Mouse (Mus musculus) MEL (cell line): ENCODE data around the gene Slc28a3. TPM values are rescaled to one million over a fixed set of nuclear protein-coding genes. Genes with fewer than 3 reads are reported as not detected.

Source experiments
- DNase-seq: peaks from one replicate; pipeline ENCODE4 v3.0.0; 2011; ENCODE audit warnings: low read depth, low spot score
- H3K27ac ChIP-seq: 2 replicates; pipeline ENCODE4 v1.5.1; 2012; ENCODE audit warnings: low read depth, mild to moderate bottlenecking, control low read depth, low read length, moderate library complexity; ENCODE audit not compliant: control insufficient read depth
- H3K27me3 ChIP-seq, 2 experiments: fragments of 150-350 bp in 1 of 2; sonication (generic) in 1 of 2; 2 replicates each; pipeline ENCODE4 v1.6.1; 2012; ENCODE audit warnings: low read length in 2 of 2, mild to moderate bottlenecking in 2 of 2, improper control_type of control experiment in 1 of 2, moderate library complexity in 1 of 2; ENCODE audit not compliant: insufficient read depth in 2 of 2, control insufficient read depth in 1 of 2
- H3K36me3 ChIP-seq, 2 experiments: 2 replicates each; pipeline ENCODE4 v1.6.1; 2012 to 2014; ENCODE audit warnings: low read length in 2 of 2, improper control_type of control experiment in 1 of 2, inconsistent platforms in 1 of 2, mild to moderate bottlenecking in 1 of 2; ENCODE audit not compliant: insufficient read depth in 2 of 2, control insufficient read depth in 1 of 2
- H3K4me1 ChIP-seq, 2 experiments: fragments of 150-350 bp in 1 of 2; sonication (generic) in 1 of 2; 2 replicates each; pipeline ENCODE4 v1.6.1; 2012; ENCODE audit warnings: low read length in 2 of 2, improper control_type of control experiment in 1 of 2, mild to moderate bottlenecking in 1 of 2; ENCODE audit not compliant: insufficient read depth in 2 of 2, control insufficient read depth in 1 of 2
- H3K4me3 ChIP-seq, 2 experiments: fragments of 150-350 bp in 1 of 2; sonication (generic) in 1 of 2; 2 replicates each; pipeline ENCODE4 v1.5.1; 2012; ENCODE audit warnings: low read depth in 2 of 2, low read length in 2 of 2, mild to moderate bottlenecking in 2 of 2, moderate library complexity in 2 of 2, control low read depth in 1 of 2, improper control_type of control experiment in 1 of 2; ENCODE audit not compliant: control insufficient read depth in 1 of 2, insufficient read depth in 1 of 2
- H3K79me2 ChIP-seq: 2 replicates; pipeline ENCODE4 v1.6.1; 2012; ENCODE audit warnings: mild to moderate bottlenecking, low read length, moderate library complexity; ENCODE audit not compliant: control insufficient read depth, poor library complexity, insufficient read depth
- H3K9ac ChIP-seq: 2 replicates; pipeline ENCODE4 v1.6.1; 2012; ENCODE audit warnings: low read depth, mild to moderate bottlenecking, control low read depth, low read length, moderate library complexity; ENCODE audit not compliant: control insufficient read depth, poor library complexity, severe bottlenecking
- H3K9me3 ChIP-seq: fragments of 150-350 bp; sonication (generic); replicated peaks from 2 replicates; pipeline ENCODE4 v1.6.1; 2012; ENCODE audit warnings: mild to moderate bottlenecking, low read length, improper control_type of control experiment, moderate library complexity; ENCODE audit not compliant: insufficient read depth
- CHD1 ChIP-seq: IDR thresholded peaks from 2 replicates; pipeline ENCODE4 v1.6.1; 2012; ENCODE audit warnings: low read depth, mild to moderate bottlenecking, inconsistent platforms, low read length, improper control_type of control experiment
- CHD2 ChIP-seq: IDR thresholded peaks from 2 replicates; pipeline ENCODE4 v1.6.1; 2011; ENCODE audit warnings: low read length, improper control_type of control experiment
- CTCF ChIP-seq, 3 experiments: IDR thresholded peaks in 2 of 3; conservative IDR thresholded peaks in 1 of 3; 2 replicates each; pipeline ENCODE4 v1.5.1; 2011 to 2012; ENCODE audit warnings: low read length in 3 of 3, low read depth in 2 of 3, mild to moderate bottlenecking in 2 of 3, improper control_type of control experiment in 1 of 3, inconsistent platforms in 1 of 3, mixed read lengths in 1 of 3, moderate library complexity in 1 of 3; ENCODE audit not compliant: control insufficient read depth in 1 of 3, insufficient read depth in 1 of 3, poor library complexity in 1 of 3, severe bottlenecking in 1 of 3
- HCFC1 ChIP-seq: IDR thresholded peaks from 2 replicates; pipeline ENCODE4 v1.6.1; 2012; ENCODE audit warnings: low read depth, mild to moderate bottlenecking, inconsistent platforms, low read length, improper control_type of control experiment, moderate library complexity
- JUND ChIP-seq: IDR thresholded peaks from 2 replicates; pipeline ENCODE4 v1.6.1; 2011; ENCODE audit warnings: low read depth, mild to moderate bottlenecking, improper control_type of control experiment, low read length
- MAFK ChIP-seq: IDR thresholded peaks from 2 replicates; pipeline ENCODE4 v1.6.1; 2011; ENCODE audit warnings: low read depth, mild to moderate bottlenecking, low read length, improper control_type of control experiment, borderline replicate concordance
- MAX ChIP-seq: IDR thresholded peaks from 2 replicates; pipeline ENCODE4 v1.6.1; 2011; ENCODE audit warnings: low read length, improper control_type of control experiment
- MEF2A ChIP-seq: IDR thresholded peaks from 2 replicates; pipeline ENCODE4 v1.6.1; 2014; ENCODE audit warnings: low read depth, mild to moderate bottlenecking, inconsistent platforms, low read length, improper control_type of control experiment; ENCODE audit not compliant: poor library complexity, insufficient replicate concordance, severe bottlenecking; ENCODE audit errors: extremely low read depth
- MXI1 ChIP-seq: IDR thresholded peaks from 2 replicates; pipeline ENCODE4 v1.6.1; 2011; ENCODE audit warnings: mild to moderate bottlenecking, low read depth, low read length, improper control_type of control experiment
- MYB ChIP-seq: IDR thresholded peaks from 2 replicates; pipeline ENCODE4 v1.6.1; 2011; ENCODE audit warnings: mild to moderate bottlenecking, low read depth, low read length, improper control_type of control experiment
- NELFE ChIP-seq: IDR thresholded peaks from 2 replicates; pipeline ENCODE4 v1.6.1; 2011; ENCODE audit warnings: low read depth, low read length, improper control_type of control experiment
- NRF1 ChIP-seq: IDR thresholded peaks from 2 replicates; pipeline ENCODE4 v1.6.1; 2014; ENCODE audit warnings: low read depth, mild to moderate bottlenecking, inconsistent platforms, low read length, improper control_type of control experiment, moderate library complexity; ENCODE audit not compliant: poor library complexity, insufficient read depth, severe bottlenecking
- POLR2AphosphoS2 ChIP-seq: IDR thresholded peaks from 2 replicates; pipeline ENCODE4 v1.6.1; 2011; ENCODE audit warnings: low read length, improper control_type of control experiment
- POLR2AphosphoS5 ChIP-seq: IDR thresholded peaks from 2 replicates; pipeline ENCODE4 v1.6.1; 2012; ENCODE audit warnings: low read depth, borderline replicate concordance, mild to moderate bottlenecking, inconsistent platforms, low read length, moderate library complexity, mixed read lengths
- RCOR1 ChIP-seq: IDR thresholded peaks from 2 replicates; pipeline ENCODE4 v1.6.1; 2012; ENCODE audit warnings: low read depth, mild to moderate bottlenecking, inconsistent platforms, low read length, improper control_type of control experiment
- SMC3 ChIP-seq: IDR thresholded peaks from 2 replicates; pipeline ENCODE4 v1.6.1; 2011; ENCODE audit warnings: low read depth, low read length, improper control_type of control experiment
- TBP ChIP-seq: IDR thresholded peaks from 2 replicates; pipeline ENCODE4 v1.8.0; 2011; ENCODE audit warnings: low read depth, low read length, improper control_type of control experiment
- TCF12 ChIP-seq: IDR thresholded peaks from 2 replicates; pipeline ENCODE4 v1.6.1; 2014; ENCODE audit warnings: low read depth, mild to moderate bottlenecking, inconsistent platforms, low read length, improper control_type of control experiment, moderate library complexity
- UBTF ChIP-seq: IDR thresholded peaks from 2 replicates; pipeline ENCODE4 v1.6.1; 2012; ENCODE audit warnings: low read depth, mild to moderate bottlenecking, inconsistent platforms, low read length, improper control_type of control experiment, moderate library complexity, borderline replicate concordance; ENCODE audit not compliant: insufficient read depth
- USF2 ChIP-seq, 2 experiments: IDR thresholded peaks; 2 replicates each; pipeline ENCODE4 v1.6.1; 2011 to 2012; ENCODE audit warnings: improper control_type of control experiment in 2 of 2, low read length in 2 of 2, borderline replicate concordance in 1 of 2, inconsistent platforms in 1 of 2, low read depth in 1 of 2, mild to moderate bottlenecking in 1 of 2; ENCODE audit not compliant: insufficient read depth in 1 of 2
- ZC3H11A ChIP-seq: IDR thresholded peaks from 2 replicates; pipeline ENCODE4 v1.6.1; 2012; ENCODE audit warnings: low read depth, mild to moderate bottlenecking, inconsistent platforms, low read length, improper control_type of control experiment
- ZKSCAN1 ChIP-seq: IDR thresholded peaks from 2 replicates; pipeline ENCODE4 v1.6.1; 2012; ENCODE audit warnings: low read depth, mild to moderate bottlenecking, inconsistent platforms, low read length, improper control_type of control experiment, moderate library complexity
- ZNF384 ChIP-seq: IDR thresholded peaks from 2 replicates; pipeline ENCODE4 v1.6.1; 2012; ENCODE audit warnings: low read depth, mild to moderate bottlenecking, inconsistent platforms, low read length, improper control_type of control experiment
- polyA plus RNA-seq, 2 experiments: library from polyadenylated mRNA; stranded (reverse) in 1 of 2; unstranded in 1 of 2; fragments of >175 nt in 1 of 2; fragments of >200 nt in 1 of 2; gene quantifications; 2 replicates each; pipeline versions ENCODE4 v1.2.1 to v1.2.4; 2012; ENCODE audit warnings: low replicate concordance in 2 of 2, low read depth in 1 of 2; ENCODE audit not compliant: insufficient read length in 2 of 2, insufficient read depth in 1 of 2, missing spikeins in 1 of 2
- total RNA-seq: library from RNA; depleted of rRNA; stranded (reverse); fragments of 300-350 nt; gene quantifications from 2 replicates; pipeline ENCODE4 v1.2.3, GENCODE M21; 2012

The Slc28a3 gene
- total and polyA plus RNA-seq, 3 experiments = 1.4 TPM; not detected in 2

DNA sequence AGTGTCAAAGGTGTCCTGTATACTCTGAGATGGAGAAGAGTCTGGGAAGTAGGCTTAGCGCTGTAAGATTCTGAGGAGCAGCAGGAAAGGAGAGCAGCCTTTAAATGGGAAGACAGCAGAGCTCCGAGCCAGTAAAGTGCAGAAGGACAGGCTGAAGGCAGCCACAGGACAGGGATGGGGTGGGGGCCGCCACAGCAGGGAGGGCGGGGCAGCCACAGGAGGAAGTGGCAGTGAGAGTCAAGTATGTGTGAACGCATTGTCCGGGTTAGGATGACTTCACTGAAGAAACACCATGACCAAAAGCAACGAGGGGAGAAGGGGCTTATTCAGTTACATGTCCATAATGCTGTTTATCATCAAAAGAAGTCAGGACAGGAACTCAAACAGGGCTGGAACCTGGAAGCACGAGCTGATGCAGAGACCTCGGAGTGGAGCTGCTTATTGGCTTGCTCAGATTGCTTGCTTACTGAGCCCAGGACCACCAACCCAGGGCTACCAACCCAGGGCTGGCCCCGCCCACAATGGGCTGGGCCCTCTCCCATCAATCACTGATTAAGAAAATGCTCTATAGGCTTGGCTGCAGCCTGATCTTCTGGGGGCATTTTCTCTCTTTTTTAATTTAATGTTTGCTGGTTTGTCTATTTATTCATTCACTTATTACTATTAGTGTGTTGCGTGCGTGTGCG is 18.8 kb upstream of the Slc28a3 start:
- H3K9me3 ChIP-seq = no peaks in the 10 kb centered on the region
- no peak for DNase-seq
- H3K27me3 ChIP-seq = no peaks in the 10 kb centered on the region; a peak in 1 of 4 replicates
- no peak overlapping the region for H3K9ac ChIP-seq
- no peaks in the 10 kb centered on the region for H3K79me2 ChIP-seq
- H3K4me3 ChIP-seq = no peak overlapping the region
- no peaks in the 10 kb centered on the region; a peak in 1 of 4 replicates for H3K4me1 ChIP-seq
- H3K36me3 ChIP-seq = no peaks in the 10 kb centered on the region
- TF ChIP-seq ZC3H11A = no peak
- TF ChIP-seq RCOR1 = no peak
- TF ChIP-seq CTCF (IDR thresholded peaks at IDR 0.05 in 2 of 3, conservative IDR thresholded peaks at IDR 0.05 in 1 of 3; ENCODE audit: control insufficient read depth in 1 of 3, insufficient read depth in 1 of 3, low read depth in 2 of 3, low read length in 3 of 3, poor library complexity in 1 of 3, severe bottlenecking in 1 of 3) = no peak
- no peak for TF ChIP-seq SMC3
- TF ChIP-seq POLR2AphosphoS2 = no peak
- no peak for TF ChIP-seq JUND
- H3K27ac ChIP-seq = no peak overlapping the region

DNA sequence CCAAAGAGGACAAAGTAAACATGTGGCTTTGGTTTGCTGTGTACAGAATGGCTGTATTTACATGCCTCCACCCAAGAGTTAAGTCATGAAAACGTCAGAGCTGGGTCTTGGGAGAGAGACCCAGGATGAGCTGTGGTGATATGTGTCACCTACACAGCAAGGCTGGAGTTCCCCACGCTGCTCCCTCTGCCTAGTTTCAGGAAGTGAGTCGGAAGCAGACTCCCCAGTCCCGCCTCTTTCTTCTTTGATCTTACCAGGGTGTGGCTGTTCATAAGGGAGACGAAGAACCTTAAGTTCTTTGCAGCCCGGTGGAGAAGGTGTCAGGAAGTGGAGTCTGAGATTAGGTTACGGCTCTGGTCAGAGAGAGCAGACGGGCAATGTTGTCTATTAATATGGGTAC is 12.0 kb upstream of the Slc28a3 start:
- Histone ChIP-seq H3K79me2 (no peaks in the 10 kb centered on the region), H3K27me3 (peaks cover 0 to 2% of the 10 kb centered on the region in 2 experiments; a peak in 3 of 4 replicates), H3K36me3 (no peaks in the 10 kb centered on the region), H3K27ac (no peak overlapping the region), H3K4me1 (no peaks in the 10 kb centered on the region), H3K9me3 (no peaks in the 10 kb centered on the region), H3K9ac (no peak overlapping the region), H3K4me3 (no peak overlapping the region)
- TF ChIP-seq NRF1 = no peak
- TF ChIP-seq UBTF = no peak
- no peak for TF ChIP-seq NELFE
- TF ChIP-seq TCF12 = no peak
- no peak for TF ChIP-seq ZC3H11A
- no peak for TF ChIP-seq MAX
- TF ChIP-seq MEF2A = no peak
- peak; percentile 37 for DNase-seq

DNA sequence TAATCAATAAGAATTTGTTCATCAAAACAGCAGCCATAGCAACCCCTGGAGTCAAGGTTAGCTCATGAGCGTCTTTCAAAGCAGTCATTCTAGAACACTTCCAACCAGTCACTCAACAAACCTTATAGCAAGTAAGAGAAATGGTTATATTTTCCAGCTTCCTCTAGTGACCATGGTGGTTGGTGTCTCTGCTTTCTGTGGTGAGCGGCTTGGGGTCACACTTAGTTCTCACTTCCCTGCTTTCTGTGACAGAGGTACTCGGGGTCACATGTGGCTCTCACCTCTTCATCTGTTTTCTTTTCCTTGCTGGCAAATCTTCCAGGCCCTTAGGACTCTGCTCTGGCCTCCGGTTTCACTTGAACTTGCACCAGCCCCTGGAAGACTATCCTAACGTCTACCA is 8.6 kb upstream of the Slc28a3 start:
- no peaks in the 10 kb centered on the region for H3K36me3 ChIP-seq
- no peak overlapping the region for H3K27ac ChIP-seq
- no peaks in the 10 kb centered on the region for H3K79me2 ChIP-seq
- H3K4me3 ChIP-seq = no peak overlapping the region
- DNase-seq = no peak
- no peaks in the 10 kb centered on the region for H3K9me3 ChIP-seq
- H3K4me1 ChIP-seq = no peaks in the 10 kb centered on the region
- TF ChIP-seq USF2 (IDR thresholded peaks at IDR 0.05; ENCODE audit: borderline replicate concordance in 1 of 2, insufficient read depth in 1 of 2, low read depth in 1 of 2, low read length in 2 of 2) = no peak
- TF ChIP-seq HCFC1 = no peak
- TF ChIP-seq POLR2AphosphoS5 = no peak
- no peak for TF ChIP-seq UBTF
- no peak for TF ChIP-seq SMC3
- TF ChIP-seq MAX = no peak
- TF ChIP-seq MXI1 = no peak
- TF ChIP-seq CHD1 = no peak
- no peak for TF ChIP-seq ZKSCAN1
- no peak for TF ChIP-seq CHD2
- no peak for TF ChIP-seq MEF2A
- no peak for TF ChIP-seq ZNF384
- TF ChIP-seq POLR2AphosphoS2 = no peak
- TF ChIP-seq MAFK = no peak
- TF ChIP-seq NELFE = no peak
- TF ChIP-seq JUND = no peak
- TF ChIP-seq MYB = no peak
- no peak for TF ChIP-seq TBP
- TF ChIP-seq, all 39 proteins: peak for 0
- Histone ChIP-seq H3K9ac (no peak overlapping the region), H3K27me3 (peaks cover 0 to 2% of the 10 kb centered on the region in 2 experiments; a peak in 2 of 4 replicates)
